Mouse (Mus musculus) bone marrow macrophage, adult 2 months (primary cell): ENCODE data around the gene Isoc2b. TPM values are rescaled to one million over a fixed set of nuclear protein-coding genes. Genes with fewer than 3 reads are reported as not detected.
"Not testable (repeated sequence)": the region's sequence is repeated elsewhere in the genome, so short reads cannot be mapped to it uniquely, and the experiment has no call there.

Experiments used
- H3K27ac ChIP-seq: 2 replicates; pipeline ENCODE4 v1.5.1; 2012; ENCODE audit warnings: low read depth, low read length; ENCODE audit not compliant: insufficient read depth
- H3K4me1 ChIP-seq: 2 replicates; pipeline ENCODE4 v1.6.1; 2012; ENCODE audit warnings: low read length; ENCODE audit not compliant: control insufficient read depth, insufficient read depth
- H3K4me3 ChIP-seq: 2 replicates; pipeline ENCODE4 v1.5.1; 2012; ENCODE audit warnings: mild to moderate bottlenecking, low read length, moderate library complexity; ENCODE audit not compliant: insufficient read depth
- CTCF ChIP-seq: IDR thresholded peaks from 2 replicates; pipeline ENCODE4 v1.5.1; 2012; ENCODE audit warnings: low read depth, mild to moderate bottlenecking, low read length, moderate library complexity
- POLR2A ChIP-seq: IDR thresholded peaks from 2 replicates; pipeline ENCODE4 v1.6.1; 2012; ENCODE audit warnings: mild to moderate bottlenecking, low read depth, low read length, borderline replicate concordance
- polyA plus RNA-seq: library from polyadenylated mRNA; stranded (reverse); fragments of >200 nt; gene quantifications from 2 replicates; pipeline ENCODE4 v1.2.4, GENCODE M21; 2012; ENCODE audit not compliant: missing spikeins, insufficient read depth, insufficient read length

The Isoc2b gene
- polyA plus RNA-seq, 1 experiment = 20.4 TPM

- Histone ChIP-seq H3K27ac (no peak overlapping the region), H3K4me3 (no peak overlapping the region), H3K4me1 (no peaks in the 10 kb centered on the region; the same call in 1 of the 2 replicates)
- no peak for TF ChIP-seq CTCF
- no peak for TF ChIP-seq POLR2A
Measured at GRCm38 (mm10) chr7:4837639-4838038, 32.4 kb downstream of the Isoc2b start.

- H3K27ac ChIP-seq = no peak overlapping the region
- TF ChIP-seq POLR2A (no peak), CTCF (no peak)
- peak overlapping the region; percentile 47 for H3K4me3 ChIP-seq
- H3K4me1 ChIP-seq = no peaks in the 10 kb centered on the region
Measured at GRCm38 (mm10) chr7:4836351-4836792, 33.7 kb downstream of the Isoc2b start.

- TF ChIP-seq POLR2A = no peak
- TF ChIP-seq CTCF = no peak
- Histone ChIP-seq H3K4me1 (no peaks in the 10 kb centered on the region), H3K4me3 (peak overlapping the region; percentile 47), H3K27ac (no peak overlapping the region)
Measured at GRCm38 (mm10) chr7:4835631-4836327, 34.3 kb downstream of the Isoc2b start.

- Histone ChIP-seq H3K4me1 (no peaks in the 10 kb centered on the region), H3K27ac (no peak overlapping the region), H3K4me3 (no peak overlapping the region)
- no peak for TF ChIP-seq CTCF
- no peak for TF ChIP-seq POLR2A
Measured at GRCm38 (mm10) chr7:4830476-4830875, 39.6 kb downstream of the Isoc2b start.

GRCm38 (mm10) chr7:4825365-4825764 is 44.7 kb downstream of the Isoc2b start:
- TF ChIP-seq CTCF (no peak), POLR2A (no peak)
- Histone ChIP-seq H3K4me3 (no peak overlapping the region), H3K4me1 (no peaks in the 10 kb centered on the region), H3K27ac (no peak overlapping the region)

GRCm38 (mm10) chr7:4822162-4822907 is 47.7 kb downstream of the Isoc2b start:
- Histone ChIP-seq H3K4me1 (no peaks in the 10 kb centered on the region), H3K27ac (no peak overlapping the region), H3K4me3 (no peak overlapping the region)
- TF ChIP-seq CTCF (no peak), POLR2A (no peak)

GRCm38 (mm10) chr7:4821690-4822089 is 48.4 kb downstream of the Isoc2b start:
- H3K4me3 ChIP-seq = no peak overlapping the region
- no peak overlapping the region for H3K27ac ChIP-seq
- H3K4me1 ChIP-seq = peaks cover 2% of the 10 kb centered on the region
- TF ChIP-seq POLR2A (no peak), CTCF (no peak)

GRCm38 (mm10) chr7:4820925-4821324 is 49.1 kb downstream of the Isoc2b start:
- H3K4me1 ChIP-seq, H3K27ac ChIP-seq, H3K4me3 ChIP-seq: not testable (repeated sequence)

GRCm38 (mm10) chr7:4816559-4816958 is 53.5 kb downstream of the Isoc2b start:
- Histone ChIP-seq H3K4me3 (no peak overlapping the region), H3K4me1 (peaks cover 2% of the 10 kb centered on the region), H3K27ac (no peak overlapping the region)
- TF ChIP-seq POLR2A (no peak), CTCF (no peak)

GRCm38 (mm10) chr7:4813105-4813791 is 56.8 kb downstream of the Isoc2b start:
- H3K4me3 ChIP-seq = peak overlapping the region; percentile 78
- H3K27ac ChIP-seq = peak overlapping the region; percentile 81
- H3K4me1 ChIP-seq = peaks cover 11% of the 10 kb centered on the region
- TF ChIP-seq POLR2A (no peak), CTCF (no peak)
